Mouse (Mus musculus): ENCODE data around the gene Galnt13.

- TF ChIP-seq CTCF (IDR thresholded peaks at IDR 0.05; ENCODE audit: control insufficient read depth, insufficient read depth, insufficient read length) (no peak), USF1 (IDR thresholded peaks at IDR 0.05; ENCODE audit: low read depth) (no peak), MAX (IDR thresholded peaks at IDR 0.05) (no peak), CEBPB (IDR thresholded peaks at IDR 0.05; ENCODE audit: low read depth) (no peak)
Observed at GRCm38 (mm10) chr2:54437501-54437830, 1.3 kb downstream of the Galnt13 start.
